Mouse (Mus musculus): ENCODE measurements at regions not wholly inside any gene's neighbourhood (a gene's known extent, or its start where the extent isn't known, plus 50 kb on each side); places are given as distances from the start of the nearest gene placed in this dataset.

GRCm38 (mm10) chr4:131014301-131015081 is 70.3 kb downstream of the Matn1 start:
- in situ Hi-C loops (cut with MboI) = no loop called here

DNA sequence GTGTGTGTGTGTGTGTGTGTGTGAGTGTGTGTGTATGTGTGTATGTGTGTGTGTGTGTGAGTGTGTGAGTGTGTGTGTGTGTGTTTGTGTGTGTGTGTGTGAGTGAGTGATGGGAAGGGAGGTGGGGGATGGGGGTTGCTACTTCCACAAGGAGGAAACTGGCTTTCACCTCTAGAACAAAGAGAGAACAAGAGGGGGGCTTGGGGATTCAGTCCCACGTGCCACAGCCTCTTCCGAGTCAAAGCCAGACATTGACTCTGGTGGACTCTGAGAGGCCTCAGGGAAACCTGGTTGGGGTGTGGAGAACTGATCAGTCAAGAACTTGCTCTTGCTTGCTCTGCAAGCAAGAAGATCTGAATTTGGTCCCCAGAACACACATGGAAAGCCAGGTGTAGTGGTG is 71.0 kb downstream of the Matn1 start:
- in situ Hi-C loops (cut with MboI) = no loop called here

- in situ Hi-C loops (cut with MboI) = no loop called here
These were observed 79.4 kb downstream of the Matn1 start for GRCm38 (mm10) chr4:131023601-131024000.

- in situ Hi-C loops (cut with MboI) = no loop called here
These were observed 92.1 kb downstream of the Matn1 start for GRCm38 (mm10) chr4:131036292-131036691.

DNA sequence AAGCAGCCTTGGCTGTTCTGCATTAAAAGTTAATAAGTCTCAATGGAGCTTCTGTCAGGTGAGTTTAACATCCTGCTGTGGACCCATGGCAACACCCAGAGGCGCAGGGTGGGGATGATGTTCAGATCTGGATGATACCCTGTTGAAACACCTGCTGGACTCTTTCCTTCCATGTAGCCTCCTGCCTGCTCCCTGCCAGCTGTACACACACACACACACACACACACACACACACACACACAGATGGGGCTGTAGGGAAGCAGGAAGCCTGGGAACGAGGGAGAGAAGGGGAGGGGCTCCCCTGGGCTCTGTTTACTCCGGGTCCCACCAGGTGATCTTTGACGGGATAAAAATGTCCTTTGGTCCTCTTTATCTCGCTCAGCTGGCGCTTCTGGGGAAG is 93.0 kb downstream of the Matn1 start:
- in situ Hi-C loops (cut with MboI) = no loop called here

- in situ Hi-C loops (cut with MboI) = no loop called here
These were observed 95.5 kb downstream of the Matn1 start for GRCm38 (mm10) chr4:131039686-131040085.

- in situ Hi-C loops (cut with MboI) = no loop called here
These were observed 97.0 kb downstream of the Matn1 start for GRCm38 (mm10) chr4:131041210-131041609.

GRCm38 (mm10) chr4:131046101-131046500 is 101.9 kb downstream of the Matn1 start:
- in situ Hi-C loops (cut with MboI) = no loop called here

GRCm38 (mm10) chr4:131046969-131047650 is 102.9 kb downstream of the Matn1 start:
- in situ Hi-C loops (cut with MboI) = no loop called here

- in situ Hi-C loops (cut with MboI) = no loop called here
These were observed 112.1 kb downstream of the Matn1 start for GRCm38 (mm10) chr4:131056293-131056692.

DNA sequence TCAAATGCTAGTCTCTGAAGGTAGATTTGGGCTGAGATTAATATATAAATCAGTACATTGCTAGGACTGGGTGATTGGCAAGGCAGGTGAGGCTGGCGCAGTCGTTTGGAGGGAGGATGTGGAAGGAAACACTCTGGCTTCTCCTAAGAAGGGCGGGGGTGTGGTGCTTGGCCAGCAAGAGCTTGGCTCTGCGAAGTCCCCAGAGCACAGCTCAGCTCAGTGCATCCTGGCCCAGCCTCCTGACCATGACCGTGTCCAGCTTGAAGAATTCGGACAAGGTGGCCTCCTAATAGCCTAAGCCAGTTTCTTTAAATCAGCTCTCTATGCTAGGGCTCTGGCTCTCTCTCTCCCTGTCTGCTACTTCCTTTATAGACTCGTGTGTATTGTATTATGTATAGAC is 115.4 kb downstream of the Matn1 start:
- in situ Hi-C loops (cut with MboI) = no loop called here

GRCm38 (mm10) chr4:131060191-131060680 is 116.1 kb downstream of the Matn1 start:
- in situ Hi-C loops (cut with MboI) = no loop called here

- in situ Hi-C loops (cut with MboI) = no loop called here
These were observed 116.5 kb downstream of the Matn1 start for GRCm38 (mm10) chr4:131060706-131061105.

DNA sequence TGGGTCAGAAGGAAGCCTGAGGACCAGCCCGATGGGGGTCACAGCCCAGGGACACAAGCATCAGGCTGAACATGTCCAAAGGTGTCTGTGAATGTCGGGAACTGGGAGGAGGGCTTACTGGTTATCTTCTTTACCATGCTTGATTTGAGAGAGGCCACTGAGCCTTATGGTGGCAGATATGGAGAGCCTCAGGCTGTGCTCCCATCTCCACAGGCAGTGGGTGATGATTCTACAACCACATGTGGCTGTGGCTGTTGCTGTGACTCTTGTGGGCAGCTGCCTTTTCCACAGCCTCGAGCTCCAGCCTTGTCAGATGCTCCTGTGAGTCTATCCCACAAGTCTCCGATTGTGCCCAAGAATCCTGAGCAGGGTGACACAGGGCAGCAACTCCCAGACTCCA is 118.4 kb downstream of the Matn1 start:
- in situ Hi-C loops (cut with MboI) = no loop called here

DNA sequence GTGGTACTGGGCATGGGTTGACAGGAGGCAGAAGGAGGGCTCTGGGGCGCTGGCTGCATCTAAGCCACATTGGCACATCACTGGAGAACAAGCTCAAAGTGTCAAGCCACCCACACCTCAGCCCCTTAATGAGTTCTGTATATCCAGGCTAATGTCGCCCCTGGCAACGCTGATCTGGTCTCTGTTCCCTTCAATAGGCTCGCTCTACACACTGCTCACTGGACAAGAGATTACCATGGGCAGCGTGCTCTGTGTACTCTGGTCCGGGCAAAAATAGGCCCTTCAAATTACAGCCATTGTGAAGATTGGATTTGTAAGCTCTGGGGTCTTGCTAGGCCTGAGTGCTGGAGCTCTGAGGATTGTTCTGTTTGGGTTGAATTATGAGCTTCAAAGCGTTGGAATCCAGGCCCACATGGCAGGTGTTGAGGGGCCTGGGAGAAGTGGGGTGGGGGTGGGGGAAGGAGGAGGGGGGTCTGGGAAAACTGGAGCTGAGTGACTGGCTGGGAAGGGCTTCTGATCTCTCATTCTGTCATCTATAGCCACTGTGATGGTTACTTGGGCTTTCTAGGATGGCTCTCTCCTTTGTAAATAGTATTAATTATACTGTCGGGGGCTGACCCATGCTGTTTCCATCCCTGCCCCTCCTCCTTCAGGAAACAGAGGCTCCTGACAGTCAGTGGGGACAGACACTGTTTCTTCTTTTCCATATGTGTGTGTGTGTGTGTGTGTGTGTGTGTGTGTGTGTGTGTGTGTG is 122.2 kb downstream of the Matn1 start:
- in situ Hi-C loops (cut with MboI) = no loop called here

- in situ Hi-C loops (cut with MboI) = no loop called here
These were observed 126.4 kb downstream of the Matn1 start for GRCm38 (mm10) chr4:131070566-131070965.

GRCm38 (mm10) chr4:131072623-131073022 is 128.4 kb downstream of the Matn1 start:
- in situ Hi-C loops (cut with MboI) = no loop called here

DNA sequence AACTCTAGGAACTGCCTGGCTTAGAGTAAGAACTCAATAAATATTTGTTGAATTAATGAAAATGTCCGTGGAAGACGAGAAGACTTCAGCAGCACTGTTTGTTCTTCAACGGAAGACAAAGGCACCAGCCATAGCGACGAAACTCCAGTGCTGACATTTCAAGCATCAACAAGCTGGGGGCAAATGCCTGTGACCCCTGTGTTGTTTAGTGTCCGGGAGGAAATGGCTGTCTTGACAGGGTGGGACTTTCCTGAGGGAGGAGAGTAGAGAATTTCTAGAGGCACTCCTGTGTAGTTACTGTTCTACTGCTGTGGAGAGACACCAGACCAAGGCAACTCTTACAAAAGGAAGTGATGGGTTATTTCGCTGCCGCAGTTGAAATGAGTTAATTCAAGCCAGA is 129.2 kb downstream of the Matn1 start:
- in situ Hi-C loops (cut with MboI) = no loop called here

- in situ Hi-C loops (cut with MboI) = no loop called here
These were observed 131.2 kb downstream of the Matn1 start for GRCm38 (mm10) chr4:131075326-131075932.

DNA sequence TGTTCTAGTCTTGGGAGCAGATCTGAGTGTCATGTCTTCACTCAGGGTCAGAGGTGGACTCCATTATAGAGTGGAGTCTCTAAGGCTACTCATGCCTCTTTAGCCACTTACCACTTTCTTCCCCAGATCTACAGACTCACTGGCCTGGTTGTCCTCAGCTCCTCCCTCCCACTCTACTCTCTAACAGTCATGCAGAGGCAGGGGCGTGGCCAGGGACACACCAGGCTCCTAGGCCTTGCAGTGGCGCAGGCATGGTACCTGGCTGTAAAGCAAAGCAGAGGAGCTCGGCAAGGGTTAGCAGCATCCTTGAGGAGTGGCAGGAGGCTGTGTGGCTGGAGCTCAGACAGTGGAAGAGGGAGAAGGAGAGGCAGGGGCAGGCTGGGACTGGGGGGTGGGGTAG is 132.4 kb downstream of the Matn1 start:
- in situ Hi-C loops (cut with MboI) = no loop called here

GRCm38 (mm10) chr4:131080113-131080512 is 135.9 kb downstream of the Matn1 start:
- in situ Hi-C loops (cut with MboI) = no loop called here

GRCm38 (mm10) chr4:131083405-131083804 is 139.2 kb downstream of the Matn1 start:
- in situ Hi-C loops (cut with MboI) = no loop called here
